Mouse (Mus musculus) testis, adult 2 months (tissue): ENCODE measurements at regions not wholly inside any gene's neighbourhood (a gene's known extent, or its start where the extent isn't known, plus 50 kb on each side); places are given as distances from the start of the nearest gene placed in this dataset.

ENCODE experiments used
- CTCF ChIP-seq: fragments of 200-500 bp; IDR thresholded peaks from 2 replicates; pipeline ENCODE4 v1.5.1; 2012; ENCODE audit warnings: low read depth, mild to moderate bottlenecking, inconsistent platforms, low read length, moderate library complexity; ENCODE audit not compliant: control insufficient read depth, insufficient read depth, insufficient replicate concordance
- POLR2A ChIP-seq: fragments of 200-500 bp; IDR thresholded peaks from 2 replicates; pipeline ENCODE4 v1.6.1; 2012; ENCODE audit warnings: low read depth, mild to moderate bottlenecking, inconsistent platforms, low read length, moderate library complexity; ENCODE audit not compliant: control insufficient read depth

DNA sequence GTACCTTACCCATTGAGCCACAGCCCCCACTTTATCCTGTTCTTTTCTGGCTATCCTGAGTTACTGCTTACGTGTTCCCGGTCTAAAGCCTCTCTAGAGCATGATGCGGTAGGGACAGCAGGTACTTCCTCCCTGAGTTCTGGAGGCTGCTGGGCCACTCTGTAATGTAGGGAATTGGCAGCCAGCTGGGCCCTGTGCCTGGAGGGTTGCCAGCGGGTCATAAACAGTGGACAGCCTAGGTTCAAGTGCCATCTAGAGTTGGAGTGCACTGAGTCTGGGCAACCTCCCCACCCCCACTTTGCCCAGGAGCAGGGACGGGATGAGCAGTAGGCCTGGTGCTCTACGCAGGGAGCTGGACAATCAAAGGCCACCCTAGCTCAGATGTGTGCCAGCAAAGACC is 81.5 kb upstream of the Podxl start:
- no peak for TF ChIP-seq CTCF
- TF ChIP-seq POLR2A: no peak
